Mouse (Mus musculus): ENCODE data around the gene Adra2a. TPM values are rescaled to one million over a fixed set of nuclear protein-coding genes. Genes with fewer than 3 reads are reported as not detected.

Adra2a gene
- total RNA-seq (2021), result 1 to 10 TPM in 1 of 2 experiments, under 1 TPM in 1; 0.78 to 1.2 TPM
- long read RNA-seq, experiment 1, result 0 reads
- long read RNA-seq, experiment 2, full-length matches to known transcripts, result 2 of 2 reads
- long read RNA-seq, experiment 2, partial matches to known transcripts, result 0 of 2 reads
- long read RNA-seq, experiment 2, other reads (novel, unspliced or antisense), result 0 of 2 reads

DNA sequence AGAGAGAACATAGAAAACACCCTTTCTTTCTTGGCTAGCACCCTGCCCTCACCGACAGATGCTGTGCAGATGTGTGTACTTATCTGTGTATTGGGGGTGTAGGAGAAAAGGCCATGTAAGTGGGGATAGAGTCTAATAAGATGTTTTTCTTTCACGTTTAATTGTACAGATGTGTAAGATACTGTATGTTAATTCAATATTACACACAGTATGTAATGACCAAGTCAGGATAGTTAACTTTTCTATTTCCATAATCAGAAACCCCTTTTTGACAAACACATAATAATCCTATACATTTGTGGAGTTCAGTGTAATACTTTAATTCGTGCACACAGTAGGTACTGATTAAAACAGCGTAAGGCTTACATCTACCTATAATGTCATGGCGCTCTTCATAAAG, at the start of gene Adra2a:
Gene Adra2a, plus strand, starts transcription at position 301 of the 400 bp plus-strand sequence.
- no peak for DNase-seq
- intact Hi-C loops (cut with DNase I; ENCODE audit: low total_unique reads), result loop anchor here (10.0 kb wide), 2 partner anchors 201 to 491 kb away; no protein-coding TSS in a partner anchor

DNA sequence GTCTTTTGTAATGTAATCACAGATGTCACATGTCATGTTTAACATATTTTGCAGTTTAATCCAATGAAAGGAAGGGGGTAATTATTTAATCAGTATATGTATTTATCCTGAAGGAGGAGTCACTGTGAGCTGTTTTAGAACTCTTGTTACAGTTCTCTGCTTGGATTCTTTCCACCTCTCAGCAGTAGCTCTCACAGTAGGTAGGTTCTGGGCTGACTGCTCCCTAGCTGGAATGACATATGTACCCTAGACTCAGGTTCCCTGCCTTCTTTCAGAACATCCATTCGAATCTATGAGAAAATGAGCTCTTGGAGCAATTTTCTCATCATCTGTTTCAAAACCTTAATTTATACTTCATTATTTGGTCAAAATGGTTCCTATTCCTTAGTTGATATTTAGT, 49.7 kb upstream of the Adra2a start:
- intact Hi-C loops (cut with DNase I; ENCODE audit: low total_unique reads), result no loop called here
- no peak for DNase-seq

DNA sequence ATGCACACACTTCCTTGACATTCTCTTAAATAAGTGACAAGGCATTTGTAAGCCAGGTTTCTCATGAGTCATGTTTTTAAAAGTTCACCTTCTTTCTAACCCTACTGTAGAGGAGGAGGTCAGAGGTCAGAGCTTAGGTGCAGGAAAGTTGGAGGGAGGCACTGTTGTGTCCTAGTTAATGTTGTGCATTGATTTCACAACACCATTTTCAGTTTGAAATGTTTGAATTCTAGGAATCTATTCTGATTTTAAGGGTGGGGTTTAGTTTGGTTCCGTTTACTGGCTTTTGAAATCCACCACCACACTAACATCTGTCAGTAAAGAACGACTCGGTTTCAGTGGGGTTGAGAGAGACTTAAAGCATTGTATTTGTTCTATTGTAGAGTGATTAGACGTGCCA, 33.0 kb upstream of the Adra2a start:
- no peak for DNase-seq
- intact Hi-C loops (cut with DNase I; ENCODE audit: low total_unique reads), result no loop called here

DNA sequence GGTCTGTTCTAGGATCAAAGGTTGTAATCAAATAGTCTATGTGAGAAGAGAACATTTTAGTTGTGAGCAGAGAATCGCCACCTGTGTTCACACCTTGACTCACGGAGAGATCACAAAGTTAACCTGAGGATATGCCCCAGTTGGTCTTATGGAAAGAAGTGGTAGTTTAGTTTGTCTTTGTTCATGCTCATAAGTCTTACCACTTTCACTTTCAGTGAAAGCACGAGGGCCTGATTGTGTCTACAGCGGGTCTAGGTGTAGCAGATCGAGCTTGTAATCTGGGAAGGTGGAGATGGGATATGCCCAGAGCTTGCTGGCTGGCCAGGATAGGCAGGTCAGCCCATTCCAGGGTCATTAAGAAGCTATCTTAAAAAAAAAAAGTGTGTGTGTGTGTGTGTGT, 29.0 kb upstream of the Adra2a start:
- no peak for DNase-seq
- intact Hi-C loops (cut with DNase I; ENCODE audit: low total_unique reads), result no loop called here

DNA sequence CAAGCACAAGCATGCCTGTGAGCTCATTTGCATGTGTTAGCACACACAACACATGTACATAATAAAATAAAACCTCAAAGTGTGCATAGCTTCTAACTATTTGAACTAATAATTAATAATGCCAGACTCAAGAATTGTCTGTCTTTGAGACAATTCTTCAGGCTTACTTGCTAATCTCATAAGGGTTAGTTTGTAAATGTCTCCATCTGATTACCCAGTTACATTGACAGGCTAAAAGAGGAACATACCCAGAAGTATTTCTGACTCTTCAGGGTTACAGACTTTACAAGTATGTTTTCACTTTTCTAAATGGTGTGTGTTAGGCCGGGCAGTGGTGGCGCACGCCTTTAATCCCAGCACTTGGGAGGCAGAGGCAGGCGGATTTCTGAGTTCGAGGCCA, 28.4 kb upstream of the Adra2a start:
- DNase-seq, result no peak
- intact Hi-C loops (cut with DNase I; ENCODE audit: low total_unique reads), result no loop called here

DNA sequence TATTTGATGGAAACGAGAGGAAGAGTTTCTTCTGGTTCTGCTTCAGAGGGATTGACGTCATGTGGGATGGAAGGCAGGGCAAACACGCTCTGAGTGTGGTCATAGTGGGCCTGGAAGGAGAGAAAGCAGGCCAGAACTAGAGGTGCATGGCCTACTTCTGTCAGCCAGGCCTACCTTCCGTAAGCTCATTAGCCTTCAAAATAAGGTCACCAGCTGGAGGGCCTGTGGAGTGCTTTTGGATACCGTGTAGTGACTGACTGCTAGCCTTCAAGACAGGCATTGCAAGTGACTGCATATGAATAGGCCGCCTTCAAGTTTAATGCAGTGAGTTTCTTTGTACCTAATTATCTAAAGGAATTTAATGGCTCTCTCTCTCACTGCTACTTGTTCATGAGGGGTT, 8.9 kb upstream of the Adra2a start:
- DNase-seq, result no peak
- intact Hi-C loops (cut with DNase I; ENCODE audit: low total_unique reads), result no loop called here

DNA sequence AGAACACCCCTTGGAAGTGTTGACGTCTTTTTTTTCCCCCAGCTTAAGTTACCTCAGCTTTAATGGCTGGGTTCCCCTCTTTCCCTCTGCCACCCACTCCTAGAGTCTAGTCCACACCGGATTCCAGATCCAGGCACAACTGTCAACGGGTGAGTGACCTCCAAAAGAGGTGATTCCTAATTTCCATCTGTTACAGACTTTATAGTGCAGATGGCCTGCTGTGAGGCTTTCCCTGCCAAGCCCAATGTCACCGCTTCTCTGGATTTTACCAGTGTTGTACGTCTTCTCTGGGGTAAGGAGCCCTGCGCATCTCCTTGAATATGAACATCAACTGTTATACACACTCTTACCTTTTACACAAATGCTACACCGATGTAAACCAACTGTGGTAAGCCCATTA, 4.5 kb upstream of the Adra2a start:
- intact Hi-C loops (cut with DNase I; ENCODE audit: low total_unique reads), result no loop called here
- DNase-seq, result no peak

DNA sequence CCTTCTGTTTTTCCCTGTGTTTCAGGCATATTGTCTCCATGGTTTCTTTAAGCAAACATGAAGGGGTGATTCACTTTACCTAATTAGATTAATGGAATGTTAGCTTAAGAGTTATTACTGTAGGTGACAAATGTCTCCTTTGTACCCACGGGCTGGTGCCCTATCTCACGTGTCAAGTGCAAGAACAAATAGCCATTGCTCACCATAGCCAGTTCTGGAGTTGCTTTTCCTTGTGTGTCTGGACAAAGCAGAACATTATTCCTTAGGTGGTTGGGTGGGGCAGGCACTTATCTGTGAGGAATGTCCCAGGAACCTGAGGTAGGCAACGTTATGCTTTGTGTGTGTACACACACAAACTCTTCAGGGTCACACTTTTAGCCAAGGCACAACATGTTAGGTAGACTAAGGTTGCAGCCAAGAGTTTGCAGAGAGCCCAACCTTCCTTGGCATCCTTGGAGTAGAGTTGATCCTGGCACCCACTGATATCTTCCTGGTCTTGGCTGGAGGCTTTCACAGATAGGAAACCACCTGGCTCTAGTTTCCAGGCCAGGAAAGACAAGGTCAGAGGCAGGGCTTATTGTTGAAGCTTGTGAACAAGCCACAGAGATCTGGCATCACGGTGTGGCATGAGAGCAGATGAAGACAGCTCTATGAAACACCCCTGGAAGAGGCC, 3.5 kb upstream of the Adra2a start:
- no peak for DNase-seq
- intact Hi-C loops (cut with DNase I; ENCODE audit: low total_unique reads), result loop anchor here (10.0 kb wide), 2 partner anchors 204 to 494 kb away; no protein-coding TSS in a partner anchor

DNA sequence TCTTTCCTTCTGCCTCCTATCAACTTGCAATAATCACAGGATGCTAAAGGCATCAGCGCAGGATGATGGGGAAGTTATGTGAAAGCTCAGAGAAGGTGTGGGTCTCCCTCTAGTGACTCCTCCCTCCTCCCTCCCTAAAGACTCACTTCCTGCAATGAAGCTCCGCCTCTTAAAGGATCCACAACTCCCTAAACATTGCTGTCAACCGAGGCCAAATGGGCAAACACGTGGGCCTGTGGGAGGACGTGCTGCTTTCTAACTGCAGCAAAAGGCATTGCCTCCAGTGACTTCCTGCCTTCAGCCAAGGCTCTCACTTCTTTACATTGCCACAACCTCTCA, 3.0 kb upstream of the Adra2a start:
- DNase-seq, result no peak
- intact Hi-C loops (cut with DNase I; ENCODE audit: low total_unique reads), result loop anchor here (10.0 kb wide), 2 partner anchors 204 to 494 kb away; no protein-coding TSS in a partner anchor

DNA sequence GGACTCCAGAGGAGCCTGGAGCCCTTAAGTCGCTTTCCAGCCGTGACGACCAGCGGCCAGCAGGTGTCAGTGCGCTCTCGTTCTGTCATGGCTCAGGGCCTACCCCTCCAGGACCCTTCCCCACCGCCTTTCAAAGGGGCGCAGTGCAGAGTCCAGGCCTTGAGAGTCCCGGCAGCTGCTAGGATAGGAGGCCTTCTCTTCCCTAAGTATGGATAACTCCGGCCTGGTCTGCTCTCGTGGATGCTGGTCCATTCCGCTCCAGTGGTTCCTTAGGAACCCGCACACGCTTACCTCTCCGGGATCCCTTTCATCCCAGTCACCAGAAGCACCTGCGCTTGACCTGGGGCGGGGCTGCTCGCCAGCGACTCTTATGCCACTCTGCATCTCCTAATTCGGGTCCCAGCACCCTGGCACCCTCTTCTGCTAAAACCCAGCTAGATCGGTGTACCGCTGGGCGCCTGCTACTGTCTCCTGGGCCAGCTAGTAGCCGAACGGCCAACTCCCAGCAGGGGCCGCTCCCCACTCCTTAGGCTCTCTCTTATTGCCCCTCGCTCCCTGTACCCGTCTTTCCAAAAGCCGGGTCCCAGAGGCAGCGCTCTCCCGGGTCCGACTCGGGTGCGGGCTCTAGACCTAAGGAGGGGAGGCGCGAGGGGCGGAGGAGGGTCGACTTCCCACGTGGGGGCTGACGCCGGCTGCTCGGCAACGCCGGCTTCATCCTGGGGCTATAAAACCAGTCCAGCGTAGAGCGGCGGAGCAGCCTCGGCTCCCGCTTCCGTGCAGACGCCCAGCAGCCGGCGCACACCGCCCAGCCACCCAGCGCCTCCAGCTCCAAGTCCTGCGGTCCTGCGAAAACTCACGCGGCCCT, 788 bp downstream of the Adra2a start:
- intact Hi-C loops (cut with DNase I; ENCODE audit: low total_unique reads), result loop anchor here (10.0 kb wide), 2 partner anchors 200 to 490 kb away; no protein-coding TSS in a partner anchor
- DNase-seq, result peak; percentile 47

DNA sequence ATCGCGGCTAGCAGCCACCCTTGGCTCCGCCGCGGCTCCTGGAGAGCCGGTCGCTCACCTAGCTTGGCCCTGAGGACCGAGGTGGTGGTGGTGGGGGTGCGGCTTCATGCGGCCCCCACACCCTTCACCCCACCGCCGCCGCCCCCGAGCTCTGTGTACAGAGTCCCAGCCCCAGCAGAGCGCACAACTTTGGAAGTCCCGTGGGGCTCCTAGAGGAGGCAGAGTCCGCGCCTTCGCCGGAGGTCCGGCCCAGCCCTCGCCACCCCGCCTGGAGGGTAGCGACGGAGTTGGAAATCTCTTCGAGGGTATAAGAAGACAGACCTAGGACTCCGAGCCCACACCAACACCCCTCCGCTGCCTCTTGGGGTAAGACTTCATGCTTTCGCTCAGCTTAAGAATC, 1.5 kb downstream of the Adra2a start:
- intact Hi-C loops (cut with DNase I; ENCODE audit: low total_unique reads), result loop anchor here (10.0 kb wide), 2 partner anchors 199 to 489 kb away; no protein-coding TSS in a partner anchor
- peak; percentile 11 for DNase-seq

DNA sequence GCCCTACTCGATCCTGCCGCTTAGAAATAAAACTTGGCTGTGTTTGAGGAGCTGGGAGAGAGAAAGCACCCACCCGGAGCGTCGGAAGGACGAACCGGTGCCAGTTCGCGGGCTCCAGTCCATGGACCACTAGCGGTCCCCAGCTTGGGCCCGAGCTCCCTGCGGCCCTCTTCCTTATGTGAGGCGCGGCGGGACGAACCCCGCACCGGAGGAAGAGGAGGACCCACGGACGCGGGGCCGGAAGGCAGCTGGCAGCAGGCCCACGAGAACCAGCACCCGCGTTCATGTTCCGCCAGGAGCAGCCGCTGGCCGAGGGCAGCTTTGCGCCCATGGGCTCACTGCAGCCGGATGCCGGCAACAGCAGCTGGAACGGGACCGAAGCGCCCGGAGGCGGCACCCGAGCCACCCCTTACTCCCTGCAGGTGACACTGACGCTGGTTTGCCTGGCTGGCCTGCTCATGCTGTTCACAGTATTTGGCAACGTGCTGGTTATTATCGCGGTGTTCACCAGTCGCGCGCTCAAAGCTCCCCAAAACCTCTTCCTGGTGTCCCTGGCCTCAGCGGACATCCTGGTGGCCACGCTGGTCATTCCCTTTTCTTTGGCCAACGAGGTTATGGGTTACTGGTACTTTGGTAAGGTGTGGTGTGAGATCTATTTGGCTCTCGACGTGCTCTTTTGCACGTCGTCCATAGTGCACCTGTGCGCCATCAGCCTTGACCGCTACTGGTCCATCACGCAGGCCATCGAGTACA, 2.2 kb downstream of the Adra2a start:
- DNase-seq, result peak; percentile 15
- intact Hi-C loops (cut with DNase I; ENCODE audit: low total_unique reads), result loop anchor here (10.0 kb wide), 2 partner anchors 199 to 489 kb away; no protein-coding TSS in a partner anchor

DNA sequence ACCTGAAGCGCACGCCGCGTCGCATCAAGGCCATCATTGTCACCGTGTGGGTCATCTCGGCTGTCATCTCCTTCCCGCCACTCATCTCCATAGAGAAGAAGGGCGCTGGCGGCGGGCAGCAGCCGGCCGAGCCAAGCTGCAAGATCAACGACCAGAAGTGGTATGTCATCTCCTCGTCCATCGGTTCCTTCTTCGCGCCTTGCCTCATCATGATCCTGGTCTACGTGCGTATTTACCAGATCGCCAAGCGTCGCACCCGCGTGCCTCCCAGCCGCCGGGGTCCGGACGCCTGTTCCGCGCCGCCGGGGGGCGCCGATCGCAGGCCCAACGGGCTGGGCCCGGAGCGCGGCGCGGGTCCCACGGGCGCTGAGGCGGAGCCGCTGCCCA, 2.7 kb downstream of the Adra2a start:
- intact Hi-C loops (cut with DNase I; ENCODE audit: low total_unique reads), result loop anchor here (10.0 kb wide), 2 partner anchors 198 to 488 kb away; no protein-coding TSS in a partner anchor
- no peak for DNase-seq

DNA sequence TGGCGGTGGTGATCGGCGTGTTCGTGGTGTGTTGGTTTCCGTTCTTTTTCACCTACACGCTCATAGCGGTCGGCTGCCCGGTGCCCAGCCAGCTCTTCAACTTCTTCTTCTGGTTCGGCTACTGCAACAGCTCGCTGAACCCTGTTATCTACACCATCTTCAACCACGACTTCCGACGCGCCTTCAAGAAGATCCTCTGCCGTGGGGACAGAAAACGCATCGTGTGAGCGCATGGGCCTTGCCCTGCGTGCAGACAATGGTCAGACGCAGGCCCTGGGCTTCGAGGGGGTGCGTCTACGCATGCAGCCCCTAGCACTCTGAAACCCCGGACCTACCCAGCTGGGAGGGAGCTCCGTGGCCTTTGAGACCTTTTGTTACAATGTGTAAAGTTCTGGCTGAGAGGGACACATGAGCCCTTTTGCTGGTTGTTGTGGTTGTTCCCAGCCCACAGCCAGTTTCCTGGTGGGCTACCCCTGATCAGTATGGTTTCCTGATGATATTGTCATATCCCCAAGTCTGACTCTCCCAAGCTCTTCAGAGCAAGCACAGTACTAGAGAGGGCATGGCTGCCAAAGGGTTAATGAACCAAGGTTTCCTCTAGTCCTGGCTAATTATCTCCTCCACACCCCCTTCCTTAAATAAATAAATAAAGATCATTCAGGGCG, 3.6 kb downstream of the Adra2a start:
- DNase-seq, result no peak
- intact Hi-C loops (cut with DNase I; ENCODE audit: low total_unique reads), result loop anchor here (10.0 kb wide), 2 partner anchors 197 to 487 kb away; no protein-coding TSS in a partner anchor

DNA sequence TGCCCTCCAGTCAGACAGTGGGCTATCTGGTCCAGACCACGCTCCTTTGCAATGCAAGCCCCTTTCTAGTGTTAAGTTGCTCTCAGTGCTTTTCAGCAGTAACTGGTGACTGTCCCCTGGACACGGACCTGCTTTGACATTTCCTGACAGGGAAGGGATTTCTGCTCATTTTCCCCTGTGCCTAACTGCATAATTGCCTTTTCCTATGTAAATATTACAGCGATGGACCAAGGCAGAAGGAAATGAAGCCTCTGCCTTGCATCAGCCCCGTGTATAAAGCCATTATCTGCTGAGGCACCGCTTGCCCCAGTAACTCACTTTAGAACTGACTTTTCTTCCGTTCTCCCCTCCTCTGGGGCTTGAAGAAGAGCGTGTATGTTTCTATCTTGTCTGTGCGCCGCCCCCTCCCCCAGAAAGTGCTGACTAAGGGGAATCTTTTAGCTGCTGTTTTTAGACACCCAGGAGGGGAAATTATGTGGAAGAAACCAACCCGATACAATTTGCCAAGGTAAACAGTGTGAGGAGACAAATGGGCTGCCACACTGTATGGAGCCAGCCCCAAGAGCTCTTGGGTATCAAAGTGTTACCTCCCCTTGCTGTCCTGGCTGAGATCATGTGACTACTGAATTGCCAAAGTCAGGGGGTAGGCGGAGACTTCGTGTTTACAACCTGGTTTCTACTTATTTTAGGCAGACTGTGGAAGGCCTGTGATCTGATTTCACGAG, 4.4 kb downstream of the Adra2a start:
- no peak for DNase-seq
- intact Hi-C loops (cut with DNase I; ENCODE audit: low total_unique reads), result loop anchor here (10.0 kb wide), 2 partner anchors 196 to 486 kb away; no protein-coding TSS in a partner anchor

DNA sequence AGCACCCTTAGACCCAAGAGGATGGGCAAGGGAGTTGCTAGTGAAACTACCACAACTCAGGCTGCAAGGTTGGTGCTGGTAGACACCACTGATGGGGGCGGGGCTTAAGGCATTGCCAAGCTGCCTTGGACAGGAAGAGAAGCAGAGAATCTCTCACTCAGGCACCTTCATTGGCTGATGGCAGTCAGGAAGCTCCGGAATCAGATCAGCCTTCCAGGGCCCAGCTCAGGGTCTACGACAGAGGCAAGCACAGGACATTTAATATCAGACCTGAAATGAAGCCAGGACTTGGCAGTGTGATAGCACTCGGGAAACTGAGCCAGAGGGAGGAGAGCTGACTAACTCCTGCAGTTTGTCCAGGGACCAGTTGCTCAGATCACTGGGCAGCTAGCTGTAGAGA, 7.7 kb downstream of the Adra2a start:
- DNase-seq, result peak; percentile 21
- intact Hi-C loops (cut with DNase I; ENCODE audit: low total_unique reads), result no loop called here

DNA sequence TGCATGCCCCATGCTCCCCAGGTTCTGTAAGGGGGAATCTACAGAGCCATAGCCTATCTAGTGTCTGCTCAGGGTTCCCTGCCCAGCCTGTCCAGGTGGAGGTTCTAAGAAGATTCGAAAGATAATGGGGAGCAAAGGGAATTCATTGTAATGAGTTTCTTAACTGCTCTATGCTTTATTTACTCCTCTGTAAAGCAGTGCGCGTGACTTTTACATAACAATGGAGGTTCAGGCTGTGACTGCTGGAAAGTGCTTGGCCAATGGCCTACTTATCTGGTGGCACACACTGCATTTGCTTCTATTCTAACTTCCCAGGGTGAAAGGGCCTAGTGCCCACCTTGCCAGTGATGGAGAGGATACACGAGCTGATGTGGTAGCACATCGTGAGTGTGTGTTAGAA, 11.9 kb downstream of the Adra2a start:
- intact Hi-C loops (cut with DNase I; ENCODE audit: low total_unique reads), result no loop called here

DNA sequence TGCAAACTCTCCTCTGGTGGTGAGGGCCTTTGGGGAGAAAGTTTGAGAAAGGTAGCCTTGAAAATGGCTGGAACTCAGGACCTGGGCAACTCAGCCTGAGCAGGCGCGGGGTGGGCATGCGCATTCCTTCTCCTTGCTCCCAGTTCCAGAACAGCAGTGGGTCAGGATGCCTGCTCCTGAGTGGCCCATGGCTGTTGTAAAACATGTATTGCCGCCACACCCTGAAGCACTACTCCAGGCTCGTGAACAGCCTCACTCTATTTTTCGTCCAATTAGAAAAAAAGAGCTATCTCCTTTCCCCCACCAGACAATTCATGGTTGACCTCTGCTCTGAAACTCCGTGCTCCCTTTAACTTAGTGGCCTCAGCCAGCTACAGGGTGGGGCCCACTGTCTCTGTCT, 24.5 kb downstream of the Adra2a start:
- DNase-seq, result no peak
- intact Hi-C loops (cut with DNase I; ENCODE audit: low total_unique reads), result no loop called here

More for the DNA sequence above, 11.9 kb downstream of the Adra2a start:
- no peak for DNase-seq

All from gastrocnemius, postnatal 14 days (tissue).